Mouse (Mus musculus): ENCODE data around the gene Poc1a.

Gene Poc1a

GRCm38 (mm10) chr9:106338462-106339172, 57.8 kb downstream of the Poc1a start:
- DNase-seq (ENCODE audit: low spot score) = peak; percentile 71

GRCm38 (mm10) chr9:106339173-106339558, 58.3 kb downstream of the Poc1a start:
- no peak for DNase-seq (ENCODE audit: low spot score)

- DNase-seq (ENCODE audit: low spot score) = no peak
Observed at GRCm38 (mm10) chr9:106339730-106340129, 58.9 kb downstream of the Poc1a start.

GRCm38 (mm10) chr9:106340501-106341312, 59.8 kb downstream of the Poc1a start:
- DNase-seq (ENCODE audit: low spot score) = peak; percentile 64

GRCm38 (mm10) chr9:106341313-106341686, 60.4 kb downstream of the Poc1a start:
- DNase-seq (ENCODE audit: low spot score) = no peak

GRCm38 (mm10) chr9:106342573-106342972, 61.7 kb downstream of the Poc1a start:
- no peak for DNase-seq (ENCODE audit: low spot score)

GRCm38 (mm10) chr9:106345167-106345566, 64.3 kb downstream of the Poc1a start:
- no peak for DNase-seq (ENCODE audit: low spot score)

GRCm38 (mm10) chr9:106345630-106346029, 64.8 kb downstream of the Poc1a start:
- no peak for DNase-seq (ENCODE audit: low spot score)

- DNase-seq (ENCODE audit: low spot score) = no peak
Observed at GRCm38 (mm10) chr9:106348281-106348680, 67.4 kb downstream of the Poc1a start.

GRCm38 (mm10) chr9:106349075-106349474, 68.2 kb downstream of the Poc1a start:
- no peak for DNase-seq (ENCODE audit: low spot score)

GRCm38 (mm10) chr9:106351178-106351577, 70.3 kb downstream of the Poc1a start:
- DNase-seq (ENCODE audit: low spot score) = no peak

- DNase-seq (ENCODE audit: low spot score) = no peak
Observed at GRCm38 (mm10) chr9:106353779-106354178, 72.9 kb downstream of the Poc1a start.

GRCm38 (mm10) chr9:106354810-106355209, 73.9 kb downstream of the Poc1a start:
- DNase-seq (ENCODE audit: low spot score) = no peak

- DNase-seq (ENCODE audit: low spot score) = no peak
Observed at GRCm38 (mm10) chr9:106355217-106355974, 74.5 kb downstream of the Poc1a start.

- DNase-seq (ENCODE audit: low spot score) = no peak
Observed at GRCm38 (mm10) chr9:106355975-106356286, 75.1 kb downstream of the Poc1a start.

- DNase-seq (ENCODE audit: low spot score) = peak; percentile 88
Observed at GRCm38 (mm10) chr9:106356323-106356844, 75.5 kb downstream of the Poc1a start.

GRCm38 (mm10) chr9:106357167-106357566, 76.3 kb downstream of the Poc1a start:
- DNase-seq (ENCODE audit: low spot score) = peak; percentile 70

- no peak for DNase-seq (ENCODE audit: low spot score)
Observed at GRCm38 (mm10) chr9:106359297-106359696, 78.4 kb downstream of the Poc1a start.

GRCm38 (mm10) chr9:106361140-106361539, 80.3 kb downstream of the Poc1a start:
- no peak for DNase-seq (ENCODE audit: low spot score)

- DNase-seq (ENCODE audit: low spot score) = no peak
Observed at GRCm38 (mm10) chr9:106365333-106365732, 84.5 kb downstream of the Poc1a start.

GRCm38 (mm10) chr9:106366188-106366587, 85.3 kb downstream of the Poc1a start:
- no peak for DNase-seq (ENCODE audit: low spot score)

GRCm38 (mm10) chr9:106367001-106367400, 86.1 kb downstream of the Poc1a start:
- no peak for DNase-seq (ENCODE audit: low spot score)

Data from embryo, embryonic 10.5 days (tissue).